Mouse (Mus musculus) thymus, adult 18-20 months (tissue): ENCODE data around the gene Fgf2.

Experiments
- DNase-seq, 2 experiments: peaks; one replicate each; pipeline ENCODE4 v3.0.0; 2022; ENCODE audit warnings: mixed read lengths in 2 of 2

Fgf2 gene

DNA sequence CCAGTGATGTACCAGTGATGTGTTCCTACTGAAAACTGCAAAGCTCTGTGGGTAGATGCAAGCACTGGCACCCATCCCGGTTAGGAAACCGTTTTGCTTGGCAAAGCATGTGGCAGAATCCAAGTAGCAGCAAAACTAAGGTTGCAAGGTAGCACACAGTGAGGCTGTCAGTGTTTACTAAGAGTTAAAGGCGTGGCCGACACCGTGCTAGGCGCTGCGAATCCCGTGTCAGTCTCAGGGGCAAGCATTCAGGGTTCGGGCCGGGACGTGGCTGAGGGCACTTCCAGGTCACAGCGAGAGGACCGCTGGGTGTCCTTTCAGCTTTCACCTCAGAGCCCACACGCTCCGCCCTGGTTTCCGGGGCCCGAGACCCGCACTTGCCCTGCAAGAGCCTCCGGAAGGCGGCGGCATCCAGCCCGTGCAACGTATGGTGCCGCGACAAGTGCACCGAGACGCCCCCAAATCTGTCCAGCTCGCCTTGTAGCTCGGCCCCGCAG is 70.9 kb downstream of the Fgf2 start:
- DNase-seq, result no peak

DNA sequence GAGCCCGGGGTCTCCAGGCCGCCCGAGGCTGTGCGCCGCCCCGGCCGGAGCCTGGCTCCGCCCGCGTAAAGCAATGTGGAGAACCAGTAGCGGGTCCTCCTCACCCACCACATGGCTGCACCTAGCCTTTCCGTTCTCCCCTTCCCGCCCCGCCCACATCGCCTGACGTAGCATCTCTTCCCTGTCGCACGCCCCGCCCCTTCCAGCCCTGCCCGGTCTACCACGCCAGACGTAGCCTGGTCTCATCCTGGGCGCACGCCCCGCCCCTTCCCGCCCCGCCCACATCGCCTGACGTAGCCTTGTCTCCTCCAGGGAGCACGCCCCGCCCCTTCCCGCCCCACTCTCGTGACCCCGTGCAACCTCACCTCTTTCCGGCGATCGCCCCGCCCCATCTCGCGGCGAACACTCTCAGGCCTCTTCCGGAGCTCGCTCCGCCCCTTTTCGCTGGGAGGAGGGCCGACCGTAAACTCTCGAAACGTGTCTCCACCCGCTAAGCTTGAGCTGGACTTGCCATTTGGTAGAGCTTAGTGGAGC is 71.4 kb downstream of the Fgf2 start, which contains the start of gene Spata5:
TSS of gene Spata5 (plus strand) at position 439 of the 534 bp plus-strand sequence.
- peak; percentile 98 to 99 for DNase-seq

DNA sequence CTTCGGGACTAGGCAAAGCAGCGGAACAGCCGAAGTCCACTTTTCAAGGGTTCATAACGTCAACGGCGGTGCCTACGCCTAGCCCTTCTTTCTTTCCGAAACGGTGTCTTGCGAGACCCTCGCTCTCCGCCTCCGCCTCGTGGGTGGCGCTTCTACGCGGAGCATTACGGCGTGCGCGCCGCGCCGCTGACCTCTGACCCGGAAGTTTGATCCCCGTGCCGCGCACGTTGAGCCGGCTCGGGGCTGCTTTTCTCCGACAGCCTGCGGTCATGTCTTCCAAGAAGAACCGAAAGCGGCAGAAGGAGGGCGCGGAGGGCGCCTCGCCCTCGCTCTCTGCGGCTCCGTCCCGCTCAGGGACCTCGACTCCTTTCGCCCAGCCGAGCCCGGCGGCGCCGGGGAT is 71.9 kb downstream of the Fgf2 start, which contains the start of gene Nudt6:
TSS of gene Nudt6 (minus strand) at position 140 of the 400 bp plus-strand sequence.
- peak; percentile 84 to 87 for DNase-seq

DNA sequence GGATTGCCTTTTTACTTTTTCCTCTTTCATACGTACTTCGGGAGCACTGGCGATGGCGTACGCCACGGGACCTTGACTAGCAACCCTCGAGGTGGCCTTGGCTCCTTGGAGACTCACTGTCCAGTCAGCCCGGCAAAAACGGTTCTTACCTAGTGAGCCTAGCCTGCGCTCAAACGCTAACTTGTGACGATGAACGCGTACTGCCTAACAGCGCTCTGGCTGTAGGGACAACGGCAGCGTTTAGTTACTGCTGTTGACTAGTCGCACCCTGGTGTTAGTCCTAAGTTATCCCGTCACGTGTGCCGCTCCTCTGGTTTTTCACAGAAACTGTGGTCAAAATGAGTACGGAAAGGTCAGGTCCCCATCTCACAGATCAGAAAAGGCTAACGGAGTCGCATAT is 72.5 kb downstream of the Fgf2 start:
- no peak for DNase-seq

DNA sequence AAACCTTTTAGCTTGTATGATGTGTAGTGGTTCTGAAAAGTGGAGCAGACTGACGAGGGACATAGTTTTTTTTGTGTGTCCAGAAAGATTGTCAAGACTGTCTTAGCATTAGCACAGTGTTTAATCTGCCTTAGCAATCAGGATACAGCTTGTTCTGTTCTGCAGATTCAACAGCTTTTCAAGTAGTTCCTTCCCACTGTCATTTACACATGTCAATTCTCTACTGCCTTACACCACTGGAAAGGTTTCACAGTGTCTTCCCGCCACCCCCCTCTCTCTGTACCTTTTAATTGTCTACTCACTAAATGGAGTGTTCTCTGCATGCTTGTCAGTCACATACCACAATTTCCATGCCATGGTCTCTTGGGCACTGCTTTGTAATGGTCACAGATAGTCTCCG is 73.0 kb downstream of the Fgf2 start:
- no peak for DNase-seq

DNA sequence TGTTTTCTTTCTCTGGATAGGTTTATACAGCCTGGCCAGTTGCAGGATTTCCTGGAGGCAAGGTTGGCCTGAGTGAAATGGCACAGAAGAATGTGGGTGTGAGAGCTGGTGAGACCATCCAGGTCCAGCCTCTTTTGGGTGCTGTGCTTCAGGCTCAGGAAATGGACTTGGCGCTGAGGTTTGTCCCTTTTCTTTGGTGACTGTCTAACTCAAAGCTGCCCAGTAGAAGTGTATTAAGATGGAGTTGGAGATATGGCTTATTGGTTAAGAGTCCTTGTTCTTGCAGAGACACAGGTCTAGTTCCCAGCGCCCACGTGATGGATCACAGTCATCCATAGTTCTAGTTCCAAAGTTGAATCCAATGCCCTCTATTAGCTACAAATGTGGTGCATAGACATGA is 77.9 kb downstream of the Fgf2 start:
- no peak for DNase-seq

DNA sequence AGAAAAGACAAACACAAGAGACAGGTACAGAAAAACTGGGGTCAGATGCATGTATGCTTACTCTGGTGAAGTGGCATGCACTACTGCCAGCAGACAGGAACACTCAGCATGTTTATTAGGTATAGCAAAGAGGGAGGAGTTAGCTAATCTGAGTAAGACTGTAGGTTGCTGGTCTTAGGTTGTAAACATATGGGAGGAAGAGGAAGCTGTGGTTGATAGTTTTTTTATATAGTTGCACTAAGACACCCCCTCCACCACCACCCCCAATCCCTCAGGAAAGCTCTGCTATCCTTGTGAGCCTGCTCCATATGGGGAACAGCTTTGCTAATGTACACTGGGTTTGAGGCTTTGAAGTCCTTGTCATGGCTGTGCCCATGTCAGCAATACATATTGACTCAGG is 82.2 kb downstream of the Fgf2 start:
- DNase-seq, result no peak

DNA sequence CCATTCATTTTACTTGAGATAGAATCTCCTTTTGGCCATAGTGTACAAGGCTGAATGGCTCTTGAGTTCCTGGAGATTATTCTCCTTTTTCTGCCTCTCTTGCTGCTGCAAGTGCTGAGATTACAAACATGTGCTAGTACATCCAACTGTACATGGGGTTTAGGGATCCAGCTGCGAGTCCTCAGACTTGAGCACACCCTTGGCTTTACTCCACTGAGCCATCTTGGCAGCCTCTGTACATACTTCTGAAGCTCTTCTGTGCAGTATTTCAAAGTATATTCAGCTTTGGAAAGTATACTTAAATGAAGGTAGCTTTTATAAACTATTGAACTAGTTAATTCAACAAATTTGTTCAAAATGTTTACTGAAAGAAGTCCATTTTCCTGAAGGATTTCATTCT is 91.6 kb downstream of the Fgf2 start:
- DNase-seq, result no peak

DNA sequence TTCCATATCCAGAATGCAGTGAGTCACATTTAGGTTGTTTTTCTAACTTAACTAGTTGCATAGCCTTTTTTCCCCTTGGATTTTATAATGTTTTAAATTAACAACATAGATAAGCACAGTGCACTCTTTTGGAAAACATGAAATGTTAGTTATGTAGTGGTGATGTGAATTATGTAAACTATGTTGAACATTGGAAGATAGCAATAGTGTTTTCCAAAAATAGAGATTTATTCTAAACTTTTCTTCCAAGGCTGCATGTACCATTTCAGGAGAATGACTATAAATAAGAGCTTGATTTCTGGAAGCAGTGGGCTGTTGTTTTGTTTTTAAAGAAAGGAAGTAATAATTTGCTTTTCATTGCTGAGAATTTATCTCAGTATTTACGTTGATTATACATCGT is 95.3 kb downstream of the Fgf2 start:
- DNase-seq, result no peak

DNA sequence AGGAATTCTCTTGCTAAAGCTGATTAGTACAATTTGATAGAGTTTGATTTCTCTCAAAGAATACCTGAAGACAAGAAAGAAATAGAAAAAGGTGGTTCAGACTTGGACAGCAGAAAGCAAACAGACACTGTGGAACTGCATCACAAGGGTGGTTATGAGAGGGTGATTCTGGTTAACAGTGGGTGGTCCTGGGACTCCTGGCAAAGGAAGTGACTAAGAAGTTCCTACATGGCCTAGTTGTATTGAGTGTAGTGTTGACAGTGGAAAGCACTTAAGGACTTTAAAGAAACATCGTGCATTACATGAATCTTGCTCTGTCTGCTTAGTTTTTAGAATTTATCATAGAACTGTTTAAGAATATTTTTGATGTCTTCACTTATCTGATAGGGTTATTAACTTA is 107.8 kb downstream of the Fgf2 start:
- no peak for DNase-seq
